Mouse (Mus musculus): ENCODE measurements around the gene Odf4.

The Odf4 gene

GRCm38 (mm10) chr11:68923191-68923590 lies 3.7 kb downstream of the Odf4 start:
- CTCF ChIA-PET = interaction anchor here in 1 of 4 experiments (0.7 kb wide), 1 partner anchor 208 kb away, joined by 3 read pairs; no protein-coding TSS in a partner anchor

GRCm38 (mm10) chr11:68914566-68914965 lies 12.3 kb downstream of the Odf4 start:
- ChIA-PET CTCF (interaction anchor here in 1 of 4 experiments (1.0 kb wide), 1 partner anchor 68 kb away, joined by 3 read pairs; no protein-coding TSS in a partner anchor), POLR2A (interaction anchor here in 2 of 4 experiments (2.5 to 2.9 kb wide), 2 partner anchors 9 to 11 kb away, joined by 21 to 25 read pairs; no protein-coding TSS in a partner anchor)

More at GRCm38 (mm10) chr11:68923191-68923590, 3.7 kb downstream of the Odf4 start:
- POLR2A ChIA-PET = interaction anchor here in 2 of 4 experiments (0.7 to 14.1 kb wide), 5 partner anchors 11 to 184 kb away, joined by 3 to 126 read pairs (median 3); no protein-coding TSS in a partner anchor

- ChIA-PET POLR2A (interaction anchor here in 3 of 4 experiments (0.6 to 4.2 kb wide), 25 partner anchors 8 to 220 kb away, joined by 3 to 21 read pairs (median 4); partner anchors contain the start of genes Arhgef15 (in 1 of the 3) and Myh10 (in 1 of the 3)), CTCF (interaction anchor here in 3 of 4 experiments (0.9 to 1.1 kb wide), 3 partner anchors 71 kb away, joined by 3 to 4 read pairs (median 3); no protein-coding TSS in a partner anchor)
Observed at GRCm38 (mm10) chr11:68911531-68912177, 15.2 kb downstream of the Odf4 start.

GRCm38 (mm10) chr11:68908846-68909503 lies 17.9 kb downstream of the Odf4 start:
- POLR2A ChIA-PET = interaction anchor here in 3 of 4 experiments (0.6 to 1.4 kb wide), 9 partner anchors 31 to 348 kb away, joined by 3 to 5 read pairs (median 3); partner anchors contain the start of gene Slc25a35 (in 1 of the 3)
- CTCF ChIA-PET = interaction anchor here in 2 of 4 experiments (0.7 to 0.8 kb wide), 3 partner anchors 57 to 214 kb away, joined by 3 to 9 read pairs (median 7); no protein-coding TSS in a partner anchor

- ChIA-PET CTCF (interaction anchor here in 1 of 4 experiments (0.9 kb wide), 1 partner anchor 75 kb away, joined by 3 read pairs; no protein-coding TSS in a partner anchor), POLR2A (interaction anchor here in 3 of 4 experiments (0.6 to 6.3 kb wide), 16 partner anchors 9 to 166 kb away, joined by 3 to 126 read pairs (median 4); partner anchors contain the start of genes Odf4 (in 1 of the 3) and Slc25a35 (in 1 of the 3))
Observed at GRCm38 (mm10) chr11:68907251-68907650, 19.6 kb downstream of the Odf4 start.

- POLR2A ChIA-PET = interaction anchor here (0.6 to 6.3 kb wide), 51 partner anchors 9 to 937 kb away, joined by 3 to 126 read pairs (median 5); partner anchors contain the start of genes Myh10 (in 3 of the 4), Slc25a35 (in 3 of the 4), Borcs6 (in 2 of the 4) and Rangrf (in 2 of the 4)
- CTCF ChIA-PET = interaction anchor here in 2 of 4 experiments (1.4 to 3.0 kb wide), 2 partner anchors 75 to 129 kb away, joined by 3 to 31 read pairs; no protein-coding TSS in a partner anchor
Observed at GRCm38 (mm10) chr11:68906461-68906790, 20.5 kb downstream of the Odf4 start.

- POLR2A ChIA-PET = interaction anchor here (0.6 to 6.3 kb wide), 87 partner anchors 7 to 740 kb away, joined by 3 to 126 read pairs (median 4); partner anchors contain the start of genes Myh10 (in 3 of the 4), Slc25a35 (in 3 of the 4), Arhgef15 (in 2 of the 4) and Borcs6 (in 2 of the 4)
- CTCF ChIA-PET = interaction anchor here in 3 of 4 experiments (0.8 to 3.0 kb wide), 14 partner anchors 13 to 374 kb away, joined by 3 to 31 read pairs (median 5); partner anchors contain the start of genes 9130213A22Rik (in 1 of the 3) and Slc25a35 (in 1 of the 3)
Observed at GRCm38 (mm10) chr11:68905665-68906460, 21.0 kb downstream of the Odf4 start.

- CTCF ChIA-PET = interaction anchor here (0.6 to 3.0 kb wide), 43 partner anchors 8 to 728 kb away, joined by 3 to 31 read pairs (median 4); partner anchors contain the start of genes Slc25a35 (in 3 of the 4), 9130213A22Rik (in 1 of the 4), Borcs6 (in 1 of the 4) and Fxr2 (in 1 of the 4)
- POLR2A ChIA-PET = interaction anchor here (0.5 to 6.3 kb wide), 133 partner anchors 8 to 798 kb away, joined by 3 to 126 read pairs (median 5); partner anchors contain the start of genes Arhgef15 (in 3 of the 4), Myh10 (in 3 of the 4), Slc25a35 (in 3 of the 4) and Borcs6 (in 2 of the 4)
Observed at GRCm38 (mm10) chr11:68905138-68905531, 21.7 kb downstream of the Odf4 start.

- POLR2A ChIA-PET = interaction anchor here (0.5 to 6.3 kb wide), 140 partner anchors 9 to 799 kb away, joined by 3 to 126 read pairs (median 4); partner anchors contain the start of genes Arhgef15 (in 3 of the 4), Myh10 (in 3 of the 4), Slc25a35 (in 3 of the 4) and Borcs6 (in 2 of the 4)
- CTCF ChIA-PET = interaction anchor here (0.5 to 3.0 kb wide), 46 partner anchors 9 to 728 kb away, joined by 3 to 31 read pairs (median 4); partner anchors contain the start of genes Slc25a35 (in 3 of the 4), 9130213A22Rik (in 1 of the 4), Borcs6 (in 1 of the 4) and Fxr2 (in 1 of the 4)
Observed at GRCm38 (mm10) chr11:68904375-68905137, 22.3 kb downstream of the Odf4 start.

GRCm38 (mm10) chr11:68903775-68904174 lies 23.1 kb downstream of the Odf4 start:
- CTCF ChIA-PET = interaction anchor here (0.5 to 3.0 kb wide), 17 partner anchors 16 to 325 kb away, joined by 3 to 31 read pairs (median 5); partner anchors contain the start of genes Slc25a35 (in 2 of the 4) and Ndel1 (in 1 of the 4)

GRCm38 (mm10) chr11:68902823-68903222 lies 24.1 kb downstream of the Odf4 start:
- POLR2A ChIA-PET = interaction anchor here (0.6 to 6.3 kb wide), 66 partner anchors 9 to 1328 kb away, joined by 3 to 126 read pairs (median 6); partner anchors contain the start of genes Slc25a35 (in 3 of the 4), Arhgef15 (in 2 of the 4), Myh10 (in 2 of the 4) and Ndel1 (in 2 of the 4)
- CTCF ChIA-PET = interaction anchor here in 3 of 4 experiments (0.6 to 2.2 kb wide), 6 partner anchors 31 to 752 kb away, joined by 3 to 6 read pairs (median 4); partner anchors contain the start of genes Ndel1 (in 1 of the 3), Slc25a35 (in 1 of the 3) and Sox15 (in 1 of the 3)

More at GRCm38 (mm10) chr11:68903775-68904174, 23.1 kb downstream of the Odf4 start:
- POLR2A ChIA-PET = interaction anchor here (0.6 to 6.3 kb wide), 86 partner anchors 9 to 220 kb away, joined by 3 to 126 read pairs (median 6); partner anchors contain the start of genes Arhgef15 (in 2 of the 4), Borcs6 (in 2 of the 4), Myh10 (in 2 of the 4) and Ndel1 (in 2 of the 4)

GRCm38 (mm10) chr11:68902367-68902766 lies 24.5 kb downstream of the Odf4 start:
- ChIA-PET POLR2A (interaction anchor here (0.6 to 6.3 kb wide), 64 partner anchors 8 to 1328 kb away, joined by 3 to 126 read pairs (median 5); partner anchors contain the start of genes Slc25a35 (in 3 of the 4), Arhgef15 (in 2 of the 4), Myh10 (in 2 of the 4) and Ndel1 (in 2 of the 4)), CTCF (interaction anchor here in 3 of 4 experiments (0.6 to 2.2 kb wide), 5 partner anchors 31 to 753 kb away, joined by 3 to 6 read pairs (median 4); partner anchors contain the start of genes Ndel1 (in 1 of the 3), Slc25a35 (in 1 of the 3) and Sox15 (in 1 of the 3))

- ChIA-PET CTCF (interaction anchor here in 1 of 4 experiments (2.2 kb wide), 1 partner anchor 66 kb away, joined by 6 read pairs; the partner anchor contains the start of gene Slc25a35), POLR2A (interaction anchor here (0.6 to 6.3 kb wide), 43 partner anchors 10 to 1329 kb away, joined by 3 to 126 read pairs (median 5); partner anchors contain the start of genes Slc25a35 (in 3 of the 4), Arhgef15 (in 1 of the 4), Borcs6 (in 1 of the 4) and Ndel1 (in 1 of the 4))
Observed at GRCm38 (mm10) chr11:68902047-68902364, 24.9 kb downstream of the Odf4 start.

GRCm38 (mm10) chr11:68901351-68902046 lies 25.4 kb downstream of the Odf4 start, which contains the start of gene Rpl26:
Rpl26 (plus strand) TSS chr11:68901583.
- ChIA-PET POLR2A (interaction anchor here in 3 of 4 experiments (0.6 to 6.3 kb wide), 22 partner anchors 10 to 571 kb away, joined by 3 to 126 read pairs (median 4); partner anchors contain the start of genes Borcs6 (in 1 of the 3), Myh10 (in 1 of the 3), Odf4 (in 1 of the 3) and Slc25a35 (in 1 of the 3)), CTCF (no interaction called here)
